Mouse (Mus musculus) embryonic fibroblast, embryonic 13.5 days (primary cell): ENCODE measurements around the gene Drd3. TPM values are rescaled to one million over a fixed set of nuclear protein-coding genes. Genes with fewer than 3 reads are reported as not detected.

ENCODE experiments used
- H3K27ac ChIP-seq: 2 replicates; pipeline ENCODE4 v1.5.1; 2012; ENCODE audit warnings: low read length, control low read depth, inconsistent platforms; ENCODE audit not compliant: insufficient read depth
- H3K4me1 ChIP-seq: 2 replicates; pipeline ENCODE4 v1.6.1; 2011; ENCODE audit warnings: low read length; ENCODE audit not compliant: control insufficient read depth, insufficient read depth
- H3K4me3 ChIP-seq: 2 replicates; pipeline ENCODE4 v1.5.1; 2011; ENCODE audit warnings: mild to moderate bottlenecking, control low read depth, low read length; ENCODE audit not compliant: insufficient read depth
- CTCF ChIP-seq: IDR thresholded peaks from 2 replicates; pipeline ENCODE4 v1.5.1; 2011; ENCODE audit warnings: mild to moderate bottlenecking, control low read depth, low read length, moderate library complexity, borderline replicate concordance; ENCODE audit not compliant: insufficient read depth
- POLR2A ChIP-seq: IDR thresholded peaks from 2 replicates; pipeline ENCODE4 v1.6.1; 2011; ENCODE audit warnings: low read depth, mild to moderate bottlenecking, control low read depth, low read length, moderate library complexity
- polyA plus RNA-seq: library from polyadenylated mRNA; stranded (reverse); fragments of >200 nt; gene quantifications from 2 replicates; pipeline ENCODE4 v1.2.4, GENCODE M21; 2011; ENCODE audit warnings: low read depth; ENCODE audit not compliant: missing spikeins, insufficient read length

The Drd3 gene
- polyA plus RNA-seq, 1 experiment: not detected

DNA sequence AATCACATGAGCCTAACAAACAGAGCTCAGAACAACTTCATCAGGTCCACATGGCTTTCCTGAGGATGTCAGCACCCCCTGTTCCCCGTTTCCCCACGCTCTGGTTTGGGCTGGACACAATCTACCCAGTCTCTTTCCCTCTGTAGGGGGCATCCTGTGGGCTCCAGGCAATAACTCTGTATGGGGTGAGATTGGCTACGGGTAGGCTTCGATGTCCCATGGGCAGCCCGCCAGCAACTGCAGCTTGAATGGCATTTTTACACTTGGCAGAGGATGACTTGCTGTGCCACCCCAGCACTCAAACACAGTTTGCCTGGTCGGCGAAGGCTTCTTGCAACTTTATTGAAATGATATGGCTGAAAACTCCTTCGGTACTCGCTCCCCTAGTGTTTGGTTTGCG is 21.3 kb upstream of the Drd3 start:
- H3K27ac ChIP-seq: no peak overlapping the region
- TF ChIP-seq POLR2A (no peak), CTCF (no peak)
- H3K4me3 ChIP-seq: no peak overlapping the region
- no peaks in the 10 kb centered on the region for H3K4me1 ChIP-seq

DNA sequence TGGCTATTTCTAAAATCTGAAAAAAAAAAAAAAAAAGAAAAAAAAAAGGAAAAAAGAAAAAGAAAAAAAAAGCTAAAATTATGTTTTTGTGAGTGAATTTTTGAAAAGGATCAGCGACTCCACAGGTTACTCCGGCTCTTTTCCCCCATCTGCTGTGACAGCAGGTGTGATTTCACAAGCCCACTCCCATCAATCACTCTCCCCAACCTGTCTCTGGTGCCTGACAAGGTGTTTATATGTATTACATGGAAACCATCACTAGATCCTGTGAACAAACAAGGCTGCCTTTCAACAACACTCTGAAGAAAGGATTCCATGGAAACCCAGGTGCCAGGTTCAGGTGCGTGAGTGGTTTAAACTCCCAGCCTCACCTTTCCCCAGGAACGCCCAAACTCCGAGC is 20.9 kb upstream of the Drd3 start:
- no peak for TF ChIP-seq CTCF
- no peak for TF ChIP-seq POLR2A
- no peak overlapping the region for H3K4me3 ChIP-seq
- no peak overlapping the region for H3K27ac ChIP-seq
- no peaks in the 10 kb centered on the region for H3K4me1 ChIP-seq

DNA sequence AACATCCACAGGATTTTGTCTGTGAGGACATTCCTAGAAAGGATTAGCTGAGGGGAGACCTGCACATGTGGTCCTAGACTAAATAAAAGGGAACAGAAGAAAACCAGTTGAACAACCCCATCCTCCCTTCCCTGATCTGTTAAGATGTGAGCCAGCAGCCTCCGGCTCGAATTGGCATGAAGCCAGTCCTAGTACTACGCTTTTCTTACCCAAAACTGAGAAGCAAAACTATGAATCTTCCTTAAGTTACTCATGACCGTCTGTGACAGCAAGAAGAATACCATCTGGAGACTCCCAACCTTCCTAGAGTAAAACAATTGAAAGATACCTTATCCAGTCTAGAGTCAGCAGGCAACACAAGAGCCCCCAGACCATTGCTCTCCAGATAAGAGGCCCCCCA is 15.9 kb upstream of the Drd3 start:
- Histone ChIP-seq H3K27ac (no peak overlapping the region), H3K4me1 (no peaks in the 10 kb centered on the region), H3K4me3 (no peak overlapping the region)
- no peak for TF ChIP-seq POLR2A
- TF ChIP-seq CTCF: no peak

DNA sequence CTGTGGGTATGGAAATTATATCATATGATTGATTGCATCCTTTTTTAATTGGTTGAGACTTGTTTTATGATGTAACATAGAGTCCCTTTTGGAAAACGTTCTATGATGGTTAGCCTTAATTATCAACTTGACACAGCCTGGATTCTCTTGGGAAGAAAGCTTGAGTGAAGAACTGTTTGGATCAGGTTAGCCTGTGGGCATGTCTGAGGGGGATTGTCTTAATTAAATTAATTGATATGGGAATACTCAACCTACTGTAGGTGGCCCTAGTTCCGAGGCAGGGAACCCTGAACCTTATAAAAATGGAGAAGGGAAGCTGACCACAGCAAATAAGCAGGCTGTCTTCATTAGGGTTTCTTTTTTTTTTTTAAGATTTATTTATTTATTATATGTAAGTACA is 12.9 kb upstream of the Drd3 start:
- Histone ChIP-seq H3K27ac (no peak overlapping the region), H3K4me3 (no peak overlapping the region), H3K4me1 (no peaks in the 10 kb centered on the region)
- TF ChIP-seq CTCF (no peak), POLR2A (no peak)

DNA sequence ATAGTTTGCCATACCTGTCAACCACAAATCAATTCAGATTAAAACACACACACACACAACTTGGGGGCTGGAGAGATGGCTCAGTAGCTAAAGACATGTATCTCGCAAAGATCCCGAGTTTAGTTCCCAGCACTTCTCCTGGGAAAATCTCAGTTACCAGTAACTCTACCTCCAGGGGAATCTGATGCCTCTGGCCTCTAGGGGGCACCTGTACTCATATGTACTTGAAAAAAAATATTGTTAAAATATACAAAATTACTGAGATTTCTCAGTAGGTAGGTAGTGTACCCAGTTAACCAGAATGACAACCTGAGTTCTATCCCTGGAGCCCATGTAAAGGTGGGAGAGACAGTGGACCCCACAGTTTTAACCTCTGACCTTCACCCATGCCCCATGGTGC is 5.4 kb upstream of the Drd3 start:
- Histone ChIP-seq H3K4me1 (no peaks in the 10 kb centered on the region), H3K4me3 (no peak overlapping the region), H3K27ac (no peak overlapping the region)
- no peak for TF ChIP-seq POLR2A
- TF ChIP-seq CTCF: no peak

DNA sequence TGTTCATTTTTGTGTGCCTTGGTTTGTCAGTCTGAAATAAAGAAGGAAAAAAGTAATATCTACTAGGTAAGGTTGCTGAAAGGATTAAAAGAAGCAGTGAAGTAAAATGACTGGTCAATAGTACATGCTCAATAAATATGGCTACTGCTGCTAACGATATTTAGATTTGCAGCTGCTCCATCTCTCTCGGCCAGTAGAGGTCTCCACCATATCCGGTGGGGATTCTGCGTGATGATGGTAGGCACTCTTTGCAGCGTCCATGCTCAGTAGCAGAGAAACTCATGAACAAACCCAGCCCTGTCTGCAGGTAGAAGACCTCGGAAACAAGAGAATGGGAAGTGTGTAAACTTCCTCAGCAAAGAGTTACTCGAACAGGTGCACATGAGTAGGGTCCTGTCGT is 926 bp upstream of the Drd3 start:
- TF ChIP-seq POLR2A (no peak), CTCF (no peak)
- Histone ChIP-seq H3K4me3 (no peak overlapping the region), H3K27ac (no peak overlapping the region)

DNA sequence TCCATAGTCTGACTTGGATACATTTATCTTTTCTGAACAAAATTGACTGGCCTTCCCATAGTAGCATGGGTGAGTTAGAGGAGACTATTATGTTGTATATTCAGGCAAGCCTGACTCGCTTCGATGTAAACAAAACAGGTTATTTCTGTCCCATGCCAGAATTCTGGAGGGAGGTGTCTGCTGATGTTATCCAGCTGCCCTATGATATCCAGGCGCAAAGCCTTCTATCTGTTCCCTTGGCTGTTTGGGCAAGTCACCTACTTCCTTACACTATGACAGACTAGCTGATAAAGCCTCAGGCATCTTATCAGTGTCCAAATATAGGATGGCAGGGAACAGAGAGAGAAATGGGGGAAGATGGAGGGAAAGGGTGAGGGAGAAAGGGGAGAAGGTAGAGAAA is 18.5 kb downstream of the Drd3 start:
- no peak for TF ChIP-seq POLR2A
- Histone ChIP-seq H3K4me1 (no peaks in the 10 kb centered on the region), H3K27ac (no peak overlapping the region), H3K4me3 (no peak overlapping the region)

More for the DNA sequence above, 926 bp upstream of the Drd3 start:
- no peaks in the 10 kb centered on the region for H3K4me1 ChIP-seq

DNA sequence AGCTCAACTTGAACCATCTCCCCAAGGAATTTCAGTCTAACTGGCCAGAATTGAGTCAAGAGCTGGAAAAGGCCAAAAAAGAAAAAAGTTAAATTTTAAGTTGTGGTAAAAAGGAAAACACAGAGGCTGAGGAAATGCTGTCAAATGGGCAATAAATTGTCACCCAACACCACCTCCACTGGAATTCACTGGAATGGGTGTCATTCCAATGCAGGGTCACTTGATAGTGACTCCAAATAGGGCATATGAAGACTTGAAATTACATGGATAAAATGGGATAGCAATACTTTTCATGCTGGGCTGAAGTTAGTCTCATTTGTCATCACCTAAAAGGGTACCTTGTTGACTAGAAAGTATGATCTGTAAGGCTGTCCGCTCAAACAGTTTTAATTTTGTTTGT is 18.9 kb downstream of the Drd3 start:
- Histone ChIP-seq H3K27ac (no peak overlapping the region), H3K4me1 (no peaks in the 10 kb centered on the region), H3K4me3 (no peak overlapping the region)
- TF ChIP-seq CTCF (no peak), POLR2A (no peak)

DNA sequence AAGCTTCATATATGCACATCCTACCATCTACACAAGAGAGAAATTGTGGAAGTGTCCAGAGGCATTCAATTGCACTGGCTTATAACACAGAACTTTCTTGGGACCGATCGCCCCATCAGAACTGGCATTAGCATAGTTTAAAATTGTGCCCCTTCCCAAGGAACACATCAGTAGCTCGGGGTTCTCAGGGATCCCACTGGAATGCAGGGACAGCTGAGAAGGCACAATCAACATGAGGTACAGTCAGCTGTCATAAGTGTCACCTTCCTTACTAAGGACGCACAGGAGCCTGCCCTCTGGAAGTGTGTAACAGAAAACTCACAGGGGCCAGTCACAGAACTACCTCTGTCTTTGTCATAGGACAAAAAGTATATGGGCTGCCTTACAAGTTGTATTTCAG is 19.7 kb downstream of the Drd3 start:
- TF ChIP-seq CTCF: no peak
- no peak for TF ChIP-seq POLR2A
- no peak overlapping the region for H3K4me3 ChIP-seq
- no peak overlapping the region for H3K27ac ChIP-seq
- no peaks in the 10 kb centered on the region for H3K4me1 ChIP-seq

DNA sequence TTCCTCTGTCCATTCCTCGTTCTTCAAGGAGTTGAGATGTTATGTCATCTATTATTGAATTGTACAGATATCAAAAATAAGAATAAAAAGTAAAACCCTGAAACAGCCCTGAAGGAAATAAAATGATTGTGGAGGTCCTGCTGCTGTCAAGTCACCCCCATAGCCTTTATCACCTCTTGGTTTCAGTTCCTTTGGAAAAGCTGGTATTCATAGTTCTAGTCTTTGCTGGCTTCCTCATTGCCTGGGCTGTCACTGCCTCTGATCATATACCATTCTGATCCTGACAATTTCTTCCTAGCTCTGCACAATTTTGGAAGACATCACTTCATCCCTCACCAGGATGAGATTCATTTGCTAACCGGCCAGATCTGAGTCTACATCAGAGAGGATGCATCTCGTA is 23.1 kb downstream of the Drd3 start:
- no peak overlapping the region for H3K4me3 ChIP-seq
- TF ChIP-seq CTCF: no peak
- no peak for TF ChIP-seq POLR2A

DNA sequence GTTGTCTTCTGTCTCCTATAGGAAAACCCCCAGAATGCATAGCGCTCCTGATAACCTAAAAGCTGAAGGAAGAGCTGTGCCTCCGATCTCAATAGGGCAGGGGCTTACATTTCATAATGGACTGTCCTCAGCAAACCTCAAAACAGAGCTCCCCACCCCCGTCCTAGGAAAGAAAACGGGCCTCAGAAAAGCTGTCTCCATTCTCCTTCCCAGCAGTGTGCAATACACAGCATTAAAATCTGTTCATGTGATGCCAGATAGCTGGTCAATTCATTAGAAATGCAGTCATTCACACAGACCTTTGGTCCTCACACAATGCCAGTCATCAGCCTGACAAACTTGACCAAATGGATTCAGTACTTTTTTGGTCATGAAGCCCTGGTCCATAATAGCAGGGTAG is 45.7 kb downstream of the Drd3 start:
- Histone ChIP-seq H3K4me3 (no peak overlapping the region), H3K4me1 (peaks cover 5% of the 10 kb centered on the region; the same call in 1 of the 2 replicates), H3K27ac (no peak overlapping the region)
- TF ChIP-seq POLR2A: no peak
- no peak for TF ChIP-seq CTCF

More for the DNA sequence above, 23.1 kb downstream of the Drd3 start:
- Histone ChIP-seq H3K27ac (no peak overlapping the region), H3K4me1 (no peaks in the 10 kb centered on the region)
